Mouse (Mus musculus) limb, embryonic 11.5 days (tissue): ENCODE data around the gene Slc2a4. TPM values are rescaled to one million over a fixed set of nuclear protein-coding genes. Genes with fewer than 3 reads are reported as not detected.

Experiments
- ATAC-seq: fragments of 200-750 bp; cut with Nextera tagmentation; 2 replicates; pipeline ENCODE4 v1.8.0; 2017; ENCODE audit warnings: low read depth; ENCODE audit not compliant: insufficient number of reproducible peaks, low FRiP score, low TSS enrichment
- DNase-seq: peaks from one replicate; pipeline ENCODE4 v3.0.0-alpha.2; 2015; ENCODE audit warnings: low spot score
- H3K27ac ChIP-seq: fragments of 300-500 bp; sonication (generic); replicated peaks from 2 replicates; pipeline ENCODE4 v1.5.1; 2014; ENCODE audit warnings: low read depth, mild to moderate bottlenecking, low read length
- H3K27me3 ChIP-seq: fragments of 300-500 bp; sonication (generic); 2 replicates; pipeline ENCODE4 v1.6.1; 2014; ENCODE audit warnings: mild to moderate bottlenecking, low read length, mixed read lengths; ENCODE audit not compliant: control insufficient read depth, insufficient read depth
- H3K36me3 ChIP-seq: fragments of 300-500 bp; sonication (generic); 2 replicates; pipeline ENCODE4 v1.6.1; 2014; ENCODE audit warnings: mild to moderate bottlenecking, low read length, moderate library complexity, mixed read lengths; ENCODE audit not compliant: control insufficient read depth, insufficient read depth
- H3K4me1 ChIP-seq: fragments of 300-500 bp; sonication (generic); 2 replicates; pipeline ENCODE4 v1.6.1; 2014; ENCODE audit warnings: low read length, mixed read lengths; ENCODE audit not compliant: control insufficient read depth, insufficient read depth
- H3K4me2 ChIP-seq: fragments of 300-500 bp; sonication (generic); 2 replicates; pipeline ENCODE4 v1.6.1; 2014; ENCODE audit warnings: low read depth, mild to moderate bottlenecking, moderate library complexity; ENCODE audit not compliant: severe bottlenecking
- H3K4me3 ChIP-seq: fragments of 300-500 bp; sonication (generic); 2 replicates; pipeline ENCODE4 v1.5.1; 2014; ENCODE audit warnings: low read depth, low read length
- H3K9ac ChIP-seq: fragments of 300-500 bp; sonication (generic); 2 replicates; pipeline ENCODE4 v1.6.1; 2014; ENCODE audit warnings: mild to moderate bottlenecking, low read length
- H3K9me3 ChIP-seq: fragments of 300-500 bp; sonication (generic); 2 replicates; pipeline ENCODE4 v1.6.1; 2016; ENCODE audit warnings: low read length; ENCODE audit not compliant: control insufficient read depth
- WGBS: fragments of 180-500 bp; shearing (Covaris S2); extraction: QIAGEN DNeasy Blood & Tissue Kit; methylation state at CpG from one replicate; pipeline ENCODE4 v1.1.7; 2014; 5-methylcytosine and 5-hydroxymethylcytosine counted together
- polyA plus RNA-seq: library from polyadenylated mRNA; unstranded; fragments of >200 nt; fragmentation: Nextera tagmentation; extraction: Ambion mirVana; gene quantifications from 2 replicates; pipeline ENCODE4 v1.2.1, GENCODE M21; 2014

The Slc2a4 gene
- polyA plus RNA-seq, 1 experiment from 2014 or later, result 21.0 TPM

DNA sequence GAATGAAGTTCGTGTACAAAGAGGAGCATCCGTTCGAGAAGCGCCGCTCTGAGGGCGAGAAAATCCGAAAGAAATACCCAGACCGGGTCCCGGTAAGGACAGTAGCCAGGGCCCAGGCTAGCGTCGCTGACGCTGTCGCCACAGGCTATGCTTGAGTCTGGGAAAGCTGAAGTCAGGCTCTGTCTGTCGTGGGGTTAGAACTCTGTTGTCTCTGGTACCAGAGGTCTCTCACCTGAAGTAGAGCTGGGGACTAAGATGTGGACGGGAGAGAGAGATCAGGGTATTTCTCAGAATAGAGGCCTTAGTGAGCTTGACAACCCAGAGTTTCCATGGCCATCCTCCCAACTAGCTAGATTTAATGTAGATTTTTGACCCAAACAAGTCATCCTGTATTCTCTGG lies 43.7 kb upstream of the Slc2a4 start:
- 1% methylated on average over 15 of the region's 15 CpGs for WGBS
- no peak for DNase-seq
- no peak for ATAC-seq

DNA sequence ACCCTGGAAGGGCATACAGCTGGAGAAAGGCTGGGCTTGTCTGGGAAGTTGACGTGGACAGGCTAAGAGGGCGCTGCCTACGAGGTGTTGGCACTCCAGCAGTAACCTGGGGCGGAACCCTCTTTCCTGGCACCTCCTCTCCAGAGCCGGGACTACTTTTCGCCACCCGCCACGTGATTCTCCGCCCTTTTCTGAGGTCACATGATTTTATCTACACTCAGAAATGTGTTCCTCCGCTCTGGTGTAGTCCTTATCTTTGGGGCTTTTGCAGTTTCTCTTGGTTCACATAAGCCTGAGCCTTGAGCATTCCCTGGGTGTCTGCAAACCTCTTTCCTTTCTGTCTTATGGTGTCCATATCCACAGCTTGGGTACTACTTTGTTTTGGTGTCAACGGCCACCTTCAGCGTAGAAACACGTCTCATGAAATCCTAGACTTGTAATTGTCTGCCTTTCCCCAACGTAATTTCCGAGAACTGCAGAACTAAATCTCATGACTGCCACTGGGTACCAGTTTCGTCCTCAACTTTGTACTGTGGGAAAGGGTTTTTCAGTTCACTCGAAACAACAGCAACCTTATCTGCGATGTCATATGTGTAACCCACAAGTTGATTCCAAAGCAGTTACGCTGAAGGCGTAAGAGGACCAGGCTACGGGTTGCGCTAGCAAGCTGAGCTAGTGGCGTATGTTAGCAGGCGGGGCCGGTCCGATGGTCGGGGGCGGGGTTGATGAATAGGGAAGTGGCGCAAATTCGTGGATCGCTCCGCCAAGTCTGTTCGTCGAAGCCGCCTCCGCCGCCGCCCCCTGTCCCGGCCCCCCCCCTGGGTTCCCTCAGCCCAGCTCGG lies 43.1 kb upstream of the Slc2a4 start, which contains the start of gene Gabarap:
TSS of gene Gabarap (plus strand) at position 294 of the 842 bp plus-strand sequence.
- ATAC-seq, result peak; percentile 45
- Histone ChIP-seq H3K4me2 (peak within 1 kb of the TSS; percentile 55), H3K36me3 (peaks cover 26% of the 10 kb centered on the region), H3K9ac (peak within 1 kb of the TSS; percentile 84), H3K27ac (peak within 1 kb of the TSS; percentile 84), H3K4me3 (peak within 1 kb of the TSS; percentile 82), H3K4me1 (peaks cover 4% of the 10 kb centered on the region; the same call in 1 of the 2 replicates), H3K9me3 (no peaks in the 10 kb centered on the region), H3K27me3 (no peaks in the 10 kb centered on the region)
- WGBS, result under 1% methylated on average over 38 of the region's 40 CpGs
- DNase-seq, result peak; percentile 95

More for the DNA sequence above, 43.7 kb upstream of the Slc2a4 start:
- Histone ChIP-seq H3K4me3 (peak overlapping the region; percentile 82), H3K27me3 (no peaks in the 10 kb centered on the region), H3K9me3 (no peaks in the 10 kb centered on the region), H3K4me1 (peaks cover 4% of the 10 kb centered on the region; the same call in 1 of the 2 replicates), H3K27ac (peak overlapping the region; percentile 84), H3K9ac (peak overlapping the region; percentile 84), H3K36me3 (peaks cover 23% of the 10 kb centered on the region), H3K4me2 (peak overlapping the region; percentile 55)

DNA sequence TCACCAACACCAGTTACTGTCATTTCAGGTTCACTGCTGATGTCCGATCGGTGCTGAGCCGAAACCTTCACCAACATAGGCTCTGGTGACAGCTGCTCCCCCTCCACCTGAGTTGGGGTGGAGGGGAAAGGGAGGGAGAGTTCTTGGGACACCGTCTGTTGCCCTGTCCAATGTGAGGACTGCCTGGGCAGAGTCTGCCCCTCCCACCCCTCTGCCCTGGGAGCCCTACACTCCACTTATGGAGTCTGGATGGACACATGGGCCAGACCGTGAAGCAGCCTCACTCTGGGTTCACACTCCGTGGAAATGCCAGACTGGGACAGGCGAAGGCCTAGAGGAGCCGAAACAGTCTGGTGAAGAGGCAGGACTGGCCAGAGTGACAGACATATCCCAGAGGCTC lies 42.0 kb upstream of the Slc2a4 start:
- H3K4me2 ChIP-seq, result no peak overlapping the region
- no peaks in the 10 kb centered on the region for H3K27me3 ChIP-seq
- H3K4me1 ChIP-seq, result peaks cover 4% of the 10 kb centered on the region; the same call in 1 of the 2 replicates
- no peak overlapping the region for H3K4me3 ChIP-seq
- no peak for ATAC-seq
- DNase-seq, result no peak
- 89% methylated on average over 8 of the region's 8 CpGs for WGBS
- H3K27ac ChIP-seq, result no peak overlapping the region; the same call in 1 of the 2 replicates
- H3K9me3 ChIP-seq, result no peaks in the 10 kb centered on the region
- no peak overlapping the region for H3K9ac ChIP-seq
- peaks cover 30% of the 10 kb centered on the region for H3K36me3 ChIP-seq

DNA sequence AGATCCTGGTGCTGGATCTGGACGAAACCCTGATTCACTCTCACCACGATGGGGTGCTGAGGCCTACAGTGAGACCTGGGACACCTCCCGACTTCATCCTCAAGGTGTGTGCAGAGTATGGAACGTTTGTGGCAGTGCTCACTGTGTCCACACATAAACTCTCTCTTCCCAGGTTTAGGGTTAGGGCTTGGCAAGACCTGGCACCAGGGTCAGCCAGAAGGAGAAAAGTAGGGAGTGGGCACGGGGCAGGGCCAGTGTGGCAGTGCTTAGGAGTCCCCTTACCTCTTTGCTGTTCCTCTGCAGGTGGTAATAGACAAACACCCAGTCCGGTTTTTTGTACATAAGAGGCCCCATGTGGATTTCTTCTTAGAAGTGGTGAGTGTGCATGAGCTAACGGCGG lies 36.4 kb upstream of the Slc2a4 start:
- no peak for DNase-seq
- 0 out of 2 replicates have a peak overlapping the region, but pooled peaks have one; percentile 3 for H3K4me3 ChIP-seq
- 88% methylated on average over 8 of the region's 8 CpGs for WGBS

DNA sequence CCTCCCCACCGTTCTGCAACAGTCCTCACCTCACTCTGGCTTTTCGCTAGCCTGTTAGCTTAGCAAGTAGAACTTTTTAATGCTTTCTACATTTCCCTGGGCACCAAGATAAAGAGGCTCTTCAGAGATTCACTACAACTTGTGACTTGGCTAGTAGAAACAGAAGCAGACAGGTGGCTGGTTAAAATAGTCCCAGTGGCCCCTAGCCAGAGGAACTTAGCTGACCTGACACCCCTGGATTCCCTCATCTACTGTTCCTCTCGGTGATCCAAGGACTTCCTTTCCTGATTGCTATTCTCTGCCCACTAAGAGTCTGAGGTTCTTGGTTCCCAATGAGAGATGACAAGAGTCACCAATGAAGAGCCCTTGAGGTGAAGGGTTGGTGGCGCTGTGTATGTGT lies 35.4 kb upstream of the Slc2a4 start:
- H3K27ac ChIP-seq, result no peak overlapping the region
- DNase-seq, result no peak
- peaks cover 21% of the 10 kb centered on the region for H3K36me3 ChIP-seq
- no peak overlapping the region for H3K9ac ChIP-seq
- H3K9me3 ChIP-seq, result no peaks in the 10 kb centered on the region
- 88% methylated on average over 4 of the region's 4 CpGs for WGBS
- no peak overlapping the region for H3K4me3 ChIP-seq
- H3K27me3 ChIP-seq, result no peaks in the 10 kb centered on the region
- no peak overlapping the region for H3K4me2 ChIP-seq
- H3K4me1 ChIP-seq, result peaks cover 13% of the 10 kb centered on the region; the same call in 1 of the 2 replicates
- ATAC-seq, result no peak

More for the DNA sequence above, 36.4 kb upstream of the Slc2a4 start:
- no peak overlapping the region for H3K9ac ChIP-seq
- no peaks in the 10 kb centered on the region for H3K9me3 ChIP-seq
- H3K4me1 ChIP-seq, result peaks cover 13% of the 10 kb centered on the region; the same call in 1 of the 2 replicates
- H3K36me3 ChIP-seq, result peaks cover 28% of the 10 kb centered on the region
- H3K4me2 ChIP-seq, result no peak overlapping the region
- ATAC-seq, result no peak
- no peaks in the 10 kb centered on the region for H3K27me3 ChIP-seq
- no peak overlapping the region for H3K27ac ChIP-seq

DNA sequence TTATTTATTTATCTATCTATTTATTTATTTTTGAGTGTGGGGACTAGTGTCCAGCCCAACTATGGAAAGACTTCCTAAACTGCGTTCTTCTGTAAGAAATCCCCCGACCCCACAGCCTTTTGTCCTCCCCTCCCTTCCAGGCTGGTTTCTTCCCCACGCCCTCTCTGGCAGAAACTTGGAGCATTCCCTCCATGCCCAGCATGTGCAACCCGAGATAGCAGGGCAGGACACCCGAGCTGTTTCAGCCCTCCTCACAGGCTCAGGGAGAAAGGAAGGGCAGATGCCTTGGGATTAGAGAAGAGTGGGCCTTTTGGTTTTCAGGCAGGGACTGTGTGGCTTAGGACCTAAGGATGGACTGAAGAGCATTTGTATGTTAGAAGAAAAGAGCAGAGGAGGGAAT lies 34.9 kb upstream of the Slc2a4 start:
- H3K27me3 ChIP-seq, result no peaks in the 10 kb centered on the region
- H3K36me3 ChIP-seq, result peaks cover 17% of the 10 kb centered on the region
- peaks cover 13% of the 10 kb centered on the region; the same call in 1 of the 2 replicates for H3K4me1 ChIP-seq
- no peak for ATAC-seq
- H3K4me3 ChIP-seq, result peak overlapping the region; percentile 99; the same call in 1 of the 2 replicates
- H3K27ac ChIP-seq, result no peak overlapping the region
- DNase-seq, result no peak
- 44% methylated on average over 5 of the region's 5 CpGs for WGBS
- H3K9ac ChIP-seq, result no peak overlapping the region
- H3K9me3 ChIP-seq, result no peaks in the 10 kb centered on the region
- peak overlapping the region; percentile 92 for H3K4me2 ChIP-seq

DNA sequence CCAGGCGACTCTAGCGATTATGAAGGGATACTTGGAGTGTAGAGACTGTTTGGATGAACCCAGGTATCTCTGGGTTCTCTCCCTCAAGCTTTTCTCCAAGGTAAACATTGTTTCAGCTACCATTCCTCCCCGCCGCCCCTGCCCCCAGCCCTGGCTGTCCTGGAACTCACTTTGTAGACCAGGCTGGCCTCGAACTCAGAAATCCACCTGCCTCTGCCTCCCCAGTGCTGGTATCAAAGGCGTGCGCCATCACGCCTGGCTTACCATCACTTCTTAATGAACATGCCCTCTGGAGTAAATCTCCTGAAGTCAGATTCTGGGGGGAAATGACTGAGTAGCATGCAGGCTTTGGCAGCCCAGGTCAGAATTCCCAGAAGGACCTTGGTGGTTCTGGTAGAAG lies 34.2 kb upstream of the Slc2a4 start, which contains the start of gene Elp5:
TSS of gene Elp5 (minus strand) at position 293 of the 400 bp plus-strand sequence.
- no peak for DNase-seq
- 63% methylated on average over 8 of the region's 8 CpGs for WGBS
- peak within 1 kb of the TSS; percentile 96 for H3K9ac ChIP-seq
- no peaks in the 10 kb centered on the region for H3K9me3 ChIP-seq
- ATAC-seq, result no peak
- peak within 1 kb of the TSS; percentile 98 for H3K27ac ChIP-seq
- no peaks in the 10 kb centered on the region for H3K27me3 ChIP-seq
- peak within 1 kb of the TSS; percentile 92 for H3K4me2 ChIP-seq
- H3K36me3 ChIP-seq, result peaks cover 14% of the 10 kb centered on the region
- peak within 1 kb of the TSS; percentile 99 for H3K4me3 ChIP-seq
- H3K4me1 ChIP-seq, result peaks cover 13% of the 10 kb centered on the region; the same call in 1 of the 2 replicates

DNA sequence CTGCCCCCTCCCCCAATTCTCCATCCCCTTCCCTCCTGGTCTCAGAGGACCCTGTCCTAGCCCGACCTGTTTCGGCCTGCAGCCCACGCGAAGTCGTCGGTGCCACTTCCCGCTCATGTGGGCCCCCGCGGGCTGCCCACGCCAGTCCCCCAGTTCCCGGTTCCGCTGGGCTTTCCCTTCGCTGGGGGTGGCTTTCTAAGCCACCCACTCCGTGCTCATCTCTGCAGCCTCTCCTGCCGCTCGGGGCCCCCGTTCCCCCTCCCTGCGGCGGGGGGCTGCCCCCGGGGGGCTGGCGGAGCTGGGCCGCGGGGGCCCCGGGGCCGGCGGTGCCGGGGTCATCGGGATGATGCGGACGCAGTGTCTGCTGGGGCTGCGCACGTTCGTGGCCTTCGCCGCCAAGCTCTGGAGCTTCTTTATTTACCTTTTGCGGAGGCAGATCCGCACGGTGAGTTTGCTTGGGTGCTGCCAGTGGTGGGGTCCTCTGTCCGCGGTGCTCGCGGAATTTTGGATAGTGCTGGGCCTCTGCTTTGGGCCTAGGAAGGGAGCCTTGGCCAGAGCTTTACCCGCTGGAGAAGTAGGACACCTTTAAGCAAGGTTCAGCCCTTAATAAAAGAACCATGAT lies 33.3 kb upstream of the Slc2a4 start, which contains the start of gene Ctdnep1:
TSS of gene Ctdnep1 (plus strand) at position 16 of the 622 bp plus-strand sequence.
- peak within 1 kb of the TSS; percentile 96 for H3K9ac ChIP-seq
- DNase-seq, result peak; percentile 42
- H3K27ac ChIP-seq, result peak within 1 kb of the TSS; percentile 98
- peaks cover 13% of the 10 kb centered on the region for H3K36me3 ChIP-seq
- H3K4me2 ChIP-seq, result peak within 1 kb of the TSS; percentile 92
- no peaks in the 10 kb centered on the region for H3K27me3 ChIP-seq
- H3K4me1 ChIP-seq, result peaks cover 13% of the 10 kb centered on the region; the same call in 1 of the 2 replicates
- no peaks in the 10 kb centered on the region for H3K9me3 ChIP-seq
- peak within 1 kb of the TSS; percentile 99 for H3K4me3 ChIP-seq
- under 1% methylated on average over 33 of the region's 43 CpGs for WGBS
- ATAC-seq, result peak; percentile 41
